Mouse (Mus musculus) ovary, postnatal 10 days (tissue): ENCODE measurements around the gene Gpr26.

Experiments used
- DNase-seq: peaks from one replicate; pipeline ENCODE4 v3.0.0; 2022; ENCODE audit warnings: low spot score

Gpr26 gene

DNA sequence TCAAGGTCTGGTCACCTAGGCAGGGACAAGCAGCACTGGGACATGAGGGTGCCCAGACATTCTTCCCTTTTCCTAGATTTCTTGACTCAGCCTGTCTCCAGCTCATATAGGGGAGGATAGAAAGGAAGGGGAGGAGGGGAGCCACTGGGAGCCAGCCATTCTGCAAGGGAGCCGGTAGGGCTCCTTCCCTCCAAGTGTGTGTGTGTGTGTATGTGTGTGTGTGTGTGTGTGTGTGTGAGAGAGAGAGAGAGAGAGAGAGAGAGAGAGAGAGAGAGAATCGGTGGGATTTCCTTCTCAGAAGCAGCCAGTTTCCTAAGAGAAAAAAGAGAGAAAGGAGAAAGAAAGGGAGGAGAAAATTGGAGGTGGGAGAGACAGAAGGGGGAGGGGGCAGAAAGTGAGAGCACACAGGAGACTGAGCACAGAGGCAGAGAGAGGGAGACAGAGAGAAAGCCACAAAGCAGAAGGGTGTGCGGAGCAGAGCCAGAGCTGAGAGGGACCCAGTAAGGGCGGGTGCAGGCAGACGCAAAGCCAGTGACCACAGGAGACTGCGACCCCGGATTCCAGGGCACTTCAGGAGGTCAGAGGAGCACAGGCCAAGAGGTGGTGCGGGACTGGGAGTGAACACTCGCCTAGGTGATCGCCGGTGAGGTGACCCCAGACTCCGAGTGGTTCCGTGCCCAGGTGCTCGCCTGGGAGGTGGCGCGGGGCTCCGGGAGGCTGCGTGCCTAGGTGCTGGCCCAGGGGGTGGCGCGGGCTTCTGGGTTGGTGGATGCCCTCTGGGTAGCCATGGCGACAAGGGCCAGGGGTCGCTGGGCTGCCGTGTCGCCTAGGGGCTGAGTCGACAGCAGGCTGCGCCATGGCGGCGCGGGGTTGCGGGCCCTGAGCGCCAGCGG, at the start of gene Gpr26:
TSS of gene Gpr26 (plus strand) at position 438 of the 893 bp plus-strand sequence.
- DNase-seq: no peak

GRCm38 (mm10) chr7:131917384-131917783, 48.9 kb upstream of the Gpr26 start:
- no peak for DNase-seq

GRCm38 (mm10) chr7:131927288-131928050, 38.8 kb upstream of the Gpr26 start:
- DNase-seq: no peak

- DNase-seq: no peak
Observed at GRCm38 (mm10) chr7:131937611-131938010, 28.6 kb upstream of the Gpr26 start.

DNA sequence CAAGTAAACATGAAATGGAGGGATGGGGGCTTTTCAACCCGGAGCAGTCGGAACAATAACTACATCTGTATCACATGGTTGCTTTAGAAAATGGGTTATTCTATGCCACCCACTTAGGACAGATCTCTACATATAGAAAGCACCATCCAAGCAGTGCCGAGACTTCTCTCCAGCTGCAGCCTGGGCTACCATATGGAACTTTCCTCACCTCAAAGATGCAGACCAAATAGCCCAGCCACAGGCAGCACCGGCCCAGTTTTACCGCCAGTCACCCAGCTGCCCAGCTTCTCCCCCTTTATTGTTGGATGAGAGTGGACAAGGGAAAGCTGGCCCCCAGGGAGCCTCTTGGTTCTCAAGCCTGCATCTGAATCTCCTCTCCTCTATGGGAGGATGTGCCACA, 15.1 kb upstream of the Gpr26 start:
- DNase-seq: no peak

- no peak for DNase-seq
Observed at GRCm38 (mm10) chr7:131953402-131953801, 12.9 kb upstream of the Gpr26 start.

- DNase-seq: no peak
Observed at GRCm38 (mm10) chr7:131958705-131959104, 7.6 kb upstream of the Gpr26 start.

DNA sequence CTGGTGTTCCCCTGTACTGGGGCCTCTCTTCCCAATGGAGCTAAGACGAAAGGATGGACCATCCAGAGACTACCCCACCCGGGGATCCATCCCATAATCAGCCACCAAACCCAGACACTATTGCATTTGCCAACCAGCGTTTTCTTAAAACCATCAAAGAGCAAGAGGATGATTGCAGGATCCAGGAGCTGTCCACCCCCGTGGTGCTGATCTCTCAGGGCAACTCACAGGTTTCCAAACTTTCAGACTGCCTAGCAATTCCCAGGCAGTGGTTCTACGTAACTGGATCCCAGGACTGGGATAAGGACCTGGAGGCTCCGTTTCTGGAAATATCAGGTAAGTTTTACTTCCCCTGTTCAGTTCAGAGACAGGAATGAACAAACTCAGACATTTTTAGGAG, 5.7 kb upstream of the Gpr26 start:
- peak; percentile 10 for DNase-seq

- no peak for DNase-seq
Observed at GRCm38 (mm10) chr7:131966916-131967494, 745 bp downstream of the Gpr26 start.

DNA sequence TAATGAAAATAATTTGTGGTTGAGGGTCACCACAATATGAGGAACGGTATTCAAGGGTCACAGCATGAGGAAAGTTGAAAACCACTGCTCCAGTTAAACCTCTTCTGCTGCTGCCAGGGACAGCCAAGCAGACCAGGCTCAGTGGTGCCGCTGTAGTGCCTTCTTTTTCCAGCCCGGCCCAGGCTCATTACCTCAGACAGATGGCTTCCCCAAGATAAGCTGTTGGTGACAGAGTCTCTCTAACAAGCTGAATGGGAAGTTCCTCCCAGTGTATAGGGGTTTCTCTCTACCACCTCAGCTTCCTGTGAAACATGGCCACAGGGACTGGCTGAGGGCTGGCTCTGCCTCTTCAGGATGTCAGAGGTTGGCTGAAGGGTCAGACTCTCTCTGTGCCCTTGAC, 4.0 kb downstream of the Gpr26 start:
- no peak for DNase-seq

- no peak for DNase-seq
Observed at GRCm38 (mm10) chr7:131975867-131976266, 9.6 kb downstream of the Gpr26 start.

GRCm38 (mm10) chr7:131978609-131979008, 12.3 kb downstream of the Gpr26 start:
- DNase-seq: no peak

GRCm38 (mm10) chr7:131989056-131989455, 22.8 kb downstream of the Gpr26 start:
- no peak for DNase-seq

GRCm38 (mm10) chr7:131992226-131992625, 26.0 kb downstream of the Gpr26 start:
- DNase-seq: no peak

GRCm38 (mm10) chr7:131992873-131993272, 26.6 kb downstream of the Gpr26 start:
- no peak for DNase-seq

DNA sequence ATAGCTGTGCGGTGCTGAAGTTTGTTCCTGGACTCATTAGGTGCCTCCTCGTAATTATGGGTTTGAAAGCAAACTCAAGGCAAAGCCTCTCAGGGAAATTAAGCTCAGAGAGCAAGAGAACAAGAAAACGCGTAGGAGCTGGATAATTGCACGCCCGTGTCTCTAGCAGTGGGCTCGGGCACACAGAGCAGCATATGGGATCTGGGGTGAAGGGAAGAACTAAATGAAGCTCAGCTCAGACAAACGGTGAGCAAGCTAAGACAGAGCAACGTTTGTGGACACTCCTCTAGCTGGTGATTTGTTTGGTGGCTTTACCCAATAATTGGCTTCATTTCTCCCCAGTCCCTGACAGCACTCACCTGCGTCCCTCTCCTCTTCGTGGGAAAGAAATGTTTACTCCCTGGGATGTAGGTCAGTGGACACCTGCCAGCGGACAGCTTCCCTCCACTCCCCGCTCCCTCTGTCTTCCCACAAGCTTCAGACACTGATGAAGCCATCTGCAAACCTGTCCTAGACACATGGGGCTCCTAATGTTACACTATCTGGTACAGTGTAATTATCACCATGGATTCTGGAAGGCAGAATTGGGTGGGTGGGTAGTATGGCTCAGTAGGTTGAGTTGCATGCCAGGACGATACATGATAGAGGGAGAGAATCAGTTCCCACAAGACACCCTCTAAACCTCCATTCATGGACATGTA, 39.9 kb downstream of the Gpr26 start:
- DNase-seq: no peak

GRCm38 (mm10) chr7:132009002-132009401, 42.7 kb downstream of the Gpr26 start:
- DNase-seq: no peak

DNA sequence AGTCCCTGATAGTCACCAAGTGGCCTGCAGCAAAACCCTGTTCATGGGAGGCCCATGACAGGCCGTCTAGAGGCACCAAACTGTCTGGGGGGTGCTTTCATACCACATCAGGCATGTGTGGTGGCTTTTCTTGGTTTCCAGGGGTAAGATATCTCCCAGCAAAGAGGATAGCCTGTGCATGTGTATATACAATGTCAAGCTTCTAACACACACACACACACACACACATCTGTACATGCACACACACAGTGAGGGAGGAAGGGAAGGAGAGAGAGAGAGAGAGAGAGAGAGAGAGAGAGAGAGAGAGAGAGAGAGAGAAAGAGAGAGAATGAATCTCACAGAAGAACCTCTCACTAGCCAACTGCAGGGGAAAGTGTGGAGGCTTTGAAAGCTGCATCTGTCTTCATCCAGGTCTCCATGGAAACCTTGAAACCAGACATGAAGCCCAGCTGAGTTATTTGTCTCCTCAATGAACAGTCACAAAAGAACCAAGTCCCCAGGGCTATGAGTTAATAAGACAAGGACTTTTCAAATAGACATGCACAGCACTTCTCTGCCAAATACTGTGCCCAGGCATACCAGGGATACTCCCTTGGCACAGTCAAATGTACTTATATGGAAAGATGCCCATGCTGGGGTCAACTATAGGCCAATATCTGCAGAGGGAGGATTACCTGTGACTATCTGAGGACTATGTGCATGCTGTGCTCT, 46.9 kb downstream of the Gpr26 start:
- DNase-seq: no peak

DNA sequence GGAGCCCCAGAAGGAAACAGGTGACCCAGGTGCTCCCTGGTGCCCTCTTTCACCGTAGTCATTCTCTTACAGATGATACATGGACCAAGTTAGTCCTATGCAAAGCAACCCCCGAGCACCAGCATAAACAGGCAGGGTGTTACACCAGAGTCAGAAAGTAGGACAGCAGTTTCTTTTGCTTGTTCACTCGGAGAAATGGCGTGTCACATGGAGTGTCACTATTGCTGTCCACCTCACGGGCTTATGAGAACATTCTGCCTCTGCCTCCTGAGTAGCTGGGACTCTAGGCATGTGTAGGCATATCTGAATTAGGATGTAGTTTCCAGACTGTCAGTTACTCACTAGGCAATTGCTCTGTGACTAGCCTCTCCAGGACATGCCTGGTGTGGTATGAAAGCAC, 47.7 kb downstream of the Gpr26 start:
- DNase-seq: no peak

DNA sequence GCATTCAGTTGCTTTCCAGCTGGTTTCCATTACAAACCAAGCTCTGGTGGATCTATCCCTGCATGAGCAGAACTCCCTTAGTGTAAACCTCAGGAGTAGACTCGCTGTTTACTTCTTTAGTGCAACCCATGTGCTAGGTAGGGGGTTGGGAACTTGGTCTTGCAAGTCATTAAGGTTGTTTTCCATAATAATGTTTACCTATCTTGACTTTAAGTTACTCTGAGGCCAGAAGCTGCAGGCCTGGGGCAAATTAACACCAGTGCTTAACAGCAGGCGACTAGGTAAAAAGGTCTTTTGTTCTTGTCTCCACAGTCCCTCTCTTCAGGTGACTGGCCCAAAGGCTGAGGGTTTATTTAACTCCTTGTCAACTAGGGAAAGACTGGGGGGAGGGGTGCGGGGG, 48.9 kb downstream of the Gpr26 start:
- DNase-seq: no peak

GRCm38 (mm10) chr7:132015933-132016332, 49.7 kb downstream of the Gpr26 start:
- DNase-seq: no peak

GRCm38 (mm10) chr7:132025591-132025990, 59.3 kb downstream of the Gpr26 start:
- no peak for DNase-seq
